Mouse (Mus musculus) CH12.LX (cell line): ENCODE data around the gene Idh2.

Experiments
- CTCF ChIP-seq, 2 experiments: IDR thresholded peaks in 1 of 2; conservative IDR thresholded peaks in 1 of 2; 2 replicates each; pipeline ENCODE4 v1.5.1; 2011 to 2012; ENCODE audit warnings: low read depth in 2 of 2, low read length in 2 of 2, improper control_type of control experiment in 1 of 2, inconsistent platforms in 1 of 2, mild to moderate bottlenecking in 1 of 2, moderate library complexity in 1 of 2
- EP300 ChIP-seq: IDR thresholded peaks from 2 replicates; pipeline ENCODE4 v1.6.1; 2011; ENCODE audit warnings: low read length, improper control_type of control experiment
- ETS1 ChIP-seq: conservative IDR thresholded peaks from 2 replicates; pipeline ENCODE4 v1.6.1; 2012; ENCODE audit warnings: low read depth, mild to moderate bottlenecking, inconsistent platforms, low read length, improper control_type of control experiment, moderate library complexity
- KAT2A ChIP-seq: IDR thresholded peaks from 2 replicates; pipeline ENCODE4 v1.6.1; 2012; ENCODE audit warnings: low read length, improper control_type of control experiment, inconsistent platforms; ENCODE audit not compliant: insufficient replicate concordance
- MAFK ChIP-seq: IDR thresholded peaks from 2 replicates; pipeline ENCODE4 v1.6.1; 2011; ENCODE audit warnings: low read length, improper control_type of control experiment; ENCODE audit not compliant: insufficient replicate concordance
- MAZ ChIP-seq: IDR thresholded peaks from 2 replicates; pipeline ENCODE4 v1.6.1; 2012; ENCODE audit warnings: low read depth, mild to moderate bottlenecking, inconsistent platforms, low read length, improper control_type of control experiment, moderate library complexity
- MEF2A ChIP-seq: IDR thresholded peaks from 2 replicates; pipeline ENCODE4 v1.6.1; 2014; ENCODE audit warnings: low read depth, mild to moderate bottlenecking, inconsistent platforms, low read length, improper control_type of control experiment, borderline replicate concordance
- POLR2A ChIP-seq: IDR thresholded peaks from 2 replicates; pipeline ENCODE4 v1.6.1; 2011; ENCODE audit warnings: low read depth, mild to moderate bottlenecking, improper control_type of control experiment, low read length
- TCF12 ChIP-seq: IDR thresholded peaks from 2 replicates; pipeline ENCODE4 v1.6.1; 2014; ENCODE audit warnings: low read depth, mild to moderate bottlenecking, inconsistent platforms, low read length, improper control_type of control experiment
- USF1 ChIP-seq: IDR thresholded peaks from 2 replicates; pipeline ENCODE4 v1.6.1; 2014; ENCODE audit warnings: low read depth, mild to moderate bottlenecking, inconsistent platforms, low read length, improper control_type of control experiment
- USF2 ChIP-seq: conservative IDR thresholded peaks from 2 replicates; pipeline ENCODE4 v1.6.1; 2011; ENCODE audit warnings: low read depth, low read length, improper control_type of control experiment
- ZMIZ1 ChIP-seq: IDR thresholded peaks from 2 replicates; pipeline ENCODE4 v1.6.1; 2012; ENCODE audit warnings: low read depth, mild to moderate bottlenecking, inconsistent platforms, low read length, improper control_type of control experiment
- ZNF384 ChIP-seq: IDR thresholded peaks from 2 replicates; pipeline ENCODE4 v1.6.1; 2012; ENCODE audit warnings: low read depth, low read length, improper control_type of control experiment, inconsistent platforms

DNA sequence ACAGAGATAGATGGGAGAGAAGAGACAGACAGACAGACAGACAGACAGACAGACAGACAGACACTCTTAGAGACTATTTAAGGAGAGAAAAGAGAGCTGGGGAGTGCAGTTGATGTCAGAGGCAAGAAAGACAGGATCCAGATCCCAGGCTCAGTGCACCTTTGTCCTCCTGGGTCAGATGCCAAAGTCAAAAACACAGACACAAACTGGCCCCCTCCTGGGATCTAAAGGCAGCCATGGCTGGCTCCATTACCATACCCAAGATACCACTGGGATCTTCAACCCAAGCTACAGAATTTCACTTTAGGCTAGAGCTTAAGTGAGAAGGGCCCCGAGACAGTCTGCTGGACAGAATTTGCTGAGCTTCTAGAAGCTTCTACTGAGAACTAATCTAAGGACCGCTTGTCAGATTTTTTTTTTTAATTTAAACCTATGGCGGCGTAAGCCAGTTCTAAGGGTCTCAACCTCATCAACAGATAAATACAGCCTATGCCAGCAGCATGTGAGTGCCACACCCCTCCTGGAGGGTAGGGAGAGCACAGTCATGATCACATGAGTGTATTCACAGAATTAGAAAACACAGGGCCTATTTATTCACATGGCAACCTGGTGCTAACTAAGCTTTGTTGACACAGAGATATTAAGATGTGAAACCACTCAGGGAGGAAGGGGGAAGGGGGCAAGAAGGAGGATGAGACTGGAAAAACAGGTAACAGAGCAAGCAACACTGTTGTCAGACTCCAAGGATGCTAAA is 9.4 kb downstream of the Idh2 start:
- TF ChIP-seq ZMIZ1, result no peak
- no peak for TF ChIP-seq CTCF (conservative IDR thresholded peaks at IDR 0.05 in 1 of 2, IDR thresholded peaks at IDR 0.05 in 1 of 2; ENCODE audit: low read depth in 2 of 2, low read length in 2 of 2)
- TF ChIP-seq MAFK, result no peak
- no peak for TF ChIP-seq USF1
- TF ChIP-seq MEF2A, result no peak
- no peak for TF ChIP-seq POLR2A
- TF ChIP-seq ETS1, result no peak
- no peak for TF ChIP-seq USF2
- TF ChIP-seq ZNF384, result no peak
- TF ChIP-seq EP300, result no peak
- TF ChIP-seq MAZ, result no peak
- no peak for TF ChIP-seq KAT2A
- TF ChIP-seq TCF12, result no peak
